Mouse (Mus musculus): ENCODE data around the gene Itpr1.

DNA sequence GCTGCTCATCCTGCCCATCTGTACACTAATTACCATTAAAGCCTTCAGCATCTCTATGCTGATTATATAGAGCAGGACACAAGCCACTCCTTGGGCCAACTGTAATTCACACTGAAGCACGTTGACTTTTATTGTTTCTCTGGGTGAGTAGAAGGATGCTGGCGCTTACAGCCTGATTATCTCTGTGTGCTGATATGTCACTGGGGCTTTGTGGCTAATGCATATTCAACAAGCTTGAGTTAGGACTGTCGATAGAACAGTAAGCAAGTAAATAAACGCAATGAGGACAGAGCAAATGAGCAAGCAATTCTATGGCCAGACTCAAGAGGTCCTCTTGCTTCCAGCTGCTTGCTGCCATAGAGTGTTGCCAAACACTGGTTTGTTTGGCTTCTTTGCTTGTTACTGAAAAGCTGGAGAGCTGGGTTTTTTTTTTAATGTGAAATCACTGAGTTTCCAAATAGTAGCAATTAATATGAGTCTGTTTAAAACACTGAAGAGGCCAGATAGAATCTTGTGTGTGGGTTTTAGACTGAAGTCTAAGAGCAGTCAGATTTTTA, 103.5 kb downstream of the Itpr1 start:
- no peak for TF ChIP-seq CTCF (IDR thresholded peaks at IDR 0.05; ENCODE audit: low read depth, low read length)
- no peak for TF ChIP-seq EP300 (IDR thresholded peaks at IDR 0.05; ENCODE audit: insufficient read depth, low read depth, low read length)
- TF ChIP-seq POLR2A (IDR thresholded peaks at IDR 0.05; ENCODE audit: insufficient read depth, low read length): no peak

Data from ES-Bruce4 (cell line).